Mouse (Mus musculus): ENCODE data around the gene Polr2i. TPM values are rescaled to one million over a fixed set of nuclear protein-coding genes. Genes with fewer than 3 reads are reported as not detected.
"Not testable (repeated sequence)": the region's sequence is repeated elsewhere in the genome, so short reads cannot be mapped to it uniquely, and the experiment has no call there.

Gene Polr2i
- polyA plus RNA-seq, 1 experiment: 174 TPM

- Histone ChIP-seq H3K36me3 (ENCODE audit: control insufficient read depth, insufficient read depth) (no peaks in the 10 kb centered on the region), H3K4me2 (ENCODE audit: low read depth) (no peak overlapping the region), H3ac (ENCODE audit: control insufficient read depth, insufficient read length) (no peak overlapping the region), H3K79me2 (ENCODE audit: control insufficient read depth, insufficient read depth) (no peaks in the 10 kb centered on the region), H3K4me3 (no peak overlapping the region), H3K27me3 (ENCODE audit: control insufficient read depth, insufficient read depth, insufficient read length) (no peaks in the 10 kb centered on the region)
- TF ChIP-seq SRF (IDR thresholded peaks at IDR 0.05; ENCODE audit: control insufficient read depth, insufficient read length, low read depth) (no peak), POLR2AphosphoS2 (IDR thresholded peaks at IDR 0.05; ENCODE audit: insufficient read length, low read depth) (no peak), E2F4 (IDR thresholded peaks at IDR 0.05; ENCODE audit: insufficient read depth) (no peak), MYOG (IDR thresholded peaks at IDR 0.05; ENCODE audit: control insufficient read depth in 1 of 3, insufficient read depth in 1 of 3, insufficient read length in 2 of 3, low read depth in 2 of 3) (no peak), MYOD1 (IDR thresholded peaks at IDR 0.05; ENCODE audit: control insufficient read depth in 1 of 3, insufficient read length in 2 of 3, low read depth in 2 of 3) (no peak), TCF3 (IDR thresholded peaks at IDR 0.05; ENCODE audit: insufficient read length, low read depth) (no peak), USF1 (IDR thresholded peaks at IDR 0.05; ENCODE audit: low read depth) (no peak), REST (IDR thresholded peaks at IDR 0.05; ENCODE audit: insufficient read depth, insufficient read length) (no peak), POLR2A (IDR thresholded peaks at IDR 0.05; ENCODE audit: insufficient read length, low read depth) (no peak), CEBPB (IDR thresholded peaks at IDR 0.05; ENCODE audit: insufficient read depth, poor library complexity, severe bottlenecking) (no peak), MAX (IDR thresholded peaks at IDR 0.05; ENCODE audit: low read depth) (no peak), TCF12 (IDR thresholded peaks at IDR 0.05; ENCODE audit: insufficient read depth, poor library complexity, severe bottlenecking) (no peak)
These were observed 28.7 kb upstream of the Polr2i start for GRCm38 (mm10) chr7:30202895-30203690.

- H3K36me3 ChIP-seq (ENCODE audit: control insufficient read depth, insufficient read depth): no peaks in the 10 kb centered on the region
- H3K79me2 ChIP-seq (ENCODE audit: control insufficient read depth, insufficient read depth): no peaks in the 10 kb centered on the region
- no peak overlapping the region for H3K4me3 ChIP-seq
- H3K4me2 ChIP-seq (ENCODE audit: low read depth): no peak overlapping the region
- no peak overlapping the region for H3ac ChIP-seq (ENCODE audit: control insufficient read depth, insufficient read length)
- no peaks in the 10 kb centered on the region for H3K27me3 ChIP-seq (ENCODE audit: control insufficient read depth, insufficient read depth, insufficient read length)
- no peak for TF ChIP-seq SRF (IDR thresholded peaks at IDR 0.05; ENCODE audit: control insufficient read depth, insufficient read length, low read depth)
- TF ChIP-seq MYOD1 (IDR thresholded peaks at IDR 0.05; ENCODE audit: control insufficient read depth in 1 of 3, insufficient read length in 2 of 3, low read depth in 2 of 3): no peak
- TF ChIP-seq TCF12 (IDR thresholded peaks at IDR 0.05; ENCODE audit: insufficient read depth, poor library complexity, severe bottlenecking): no peak
- TF ChIP-seq MAX (IDR thresholded peaks at IDR 0.05; ENCODE audit: low read depth): no peak
- no peak for TF ChIP-seq CEBPB (IDR thresholded peaks at IDR 0.05; ENCODE audit: insufficient read depth, poor library complexity, severe bottlenecking)
- no peak for TF ChIP-seq REST (IDR thresholded peaks at IDR 0.05; ENCODE audit: insufficient read depth, insufficient read length)
- no peak for TF ChIP-seq E2F4 (IDR thresholded peaks at IDR 0.05; ENCODE audit: insufficient read depth)
- no peak for TF ChIP-seq TCF3 (IDR thresholded peaks at IDR 0.05; ENCODE audit: insufficient read length, low read depth)
- no peak for TF ChIP-seq POLR2A (IDR thresholded peaks at IDR 0.05; ENCODE audit: insufficient read length, low read depth)
- TF ChIP-seq USF1 (IDR thresholded peaks at IDR 0.05; ENCODE audit: low read depth): no peak
These were observed 27.4 kb upstream of the Polr2i start for GRCm38 (mm10) chr7:30204380-30204779.

GRCm38 (mm10) chr7:30205383-30205782 lies 26.4 kb upstream of the Polr2i start:
- Histone ChIP-seq H3K27me3 (ENCODE audit: control insufficient read depth, insufficient read depth, insufficient read length) (no peaks in the 10 kb centered on the region), H3K4me2 (ENCODE audit: low read depth) (no peak overlapping the region), H3K36me3 (ENCODE audit: control insufficient read depth, insufficient read depth) (no peaks in the 10 kb centered on the region), H3K4me3 (no peak overlapping the region), H3ac (ENCODE audit: control insufficient read depth, insufficient read length) (no peak overlapping the region), H3K79me2 (ENCODE audit: control insufficient read depth, insufficient read depth) (no peaks in the 10 kb centered on the region)
- no peak for TF ChIP-seq TCF12 (IDR thresholded peaks at IDR 0.05; ENCODE audit: insufficient read depth, poor library complexity, severe bottlenecking)
- no peak for TF ChIP-seq SRF (IDR thresholded peaks at IDR 0.05; ENCODE audit: control insufficient read depth, insufficient read length, low read depth)
- TF ChIP-seq MYOG (IDR thresholded peaks at IDR 0.05; ENCODE audit: control insufficient read depth in 1 of 3, insufficient read depth in 1 of 3, insufficient read length in 2 of 3, low read depth in 2 of 3): no peak
- TF ChIP-seq MAX (IDR thresholded peaks at IDR 0.05; ENCODE audit: low read depth): no peak
- TF ChIP-seq MYOD1 (IDR thresholded peaks at IDR 0.05; ENCODE audit: control insufficient read depth in 1 of 3, insufficient read length in 2 of 3, low read depth in 2 of 3): no peak
- no peak for TF ChIP-seq CEBPB (IDR thresholded peaks at IDR 0.05; ENCODE audit: insufficient read depth, poor library complexity, severe bottlenecking)
- TF ChIP-seq E2F4 (IDR thresholded peaks at IDR 0.05; ENCODE audit: insufficient read depth): no peak
- no peak for TF ChIP-seq USF1 (IDR thresholded peaks at IDR 0.05; ENCODE audit: low read depth)
- no peak for TF ChIP-seq TCF3 (IDR thresholded peaks at IDR 0.05; ENCODE audit: insufficient read length, low read depth)
- TF ChIP-seq POLR2A (IDR thresholded peaks at IDR 0.05; ENCODE audit: insufficient read length, low read depth): no peak
- TF ChIP-seq POLR2AphosphoS2 (IDR thresholded peaks at IDR 0.05; ENCODE audit: insufficient read length, low read depth): no peak
- no peak for TF ChIP-seq REST (IDR thresholded peaks at IDR 0.05; ENCODE audit: insufficient read depth, insufficient read length)

DNA sequence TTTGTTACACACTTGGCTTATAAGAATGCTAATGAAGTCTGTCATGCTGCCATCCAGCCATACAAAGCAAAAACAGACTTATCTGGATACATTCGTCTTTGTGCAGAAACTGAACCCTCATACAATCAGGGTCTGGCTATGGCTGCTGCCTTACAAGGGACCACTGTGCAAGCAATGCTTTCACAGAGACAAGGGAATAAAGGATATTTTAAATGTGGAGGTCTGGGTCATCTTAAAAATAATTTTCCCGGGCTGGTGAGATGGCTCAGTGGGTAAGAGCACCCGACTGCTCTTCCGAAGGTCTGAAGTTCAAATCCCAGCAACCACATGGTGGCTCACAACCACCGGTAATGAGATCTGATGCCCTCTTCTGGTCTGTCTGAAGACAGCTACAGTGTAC lies 25.4 kb upstream of the Polr2i start:
- not testable (repeated sequence) for H3K27me3 ChIP-seq (ENCODE audit: control insufficient read depth, insufficient read depth, insufficient read length); H3K4me3 ChIP-seq; H3K4me2 ChIP-seq (ENCODE audit: low read depth); H3K36me3 ChIP-seq (ENCODE audit: control insufficient read depth, insufficient read depth); H3ac ChIP-seq (ENCODE audit: control insufficient read depth, insufficient read length); H3K79me2 ChIP-seq (ENCODE audit: control insufficient read depth, insufficient read depth)

DNA sequence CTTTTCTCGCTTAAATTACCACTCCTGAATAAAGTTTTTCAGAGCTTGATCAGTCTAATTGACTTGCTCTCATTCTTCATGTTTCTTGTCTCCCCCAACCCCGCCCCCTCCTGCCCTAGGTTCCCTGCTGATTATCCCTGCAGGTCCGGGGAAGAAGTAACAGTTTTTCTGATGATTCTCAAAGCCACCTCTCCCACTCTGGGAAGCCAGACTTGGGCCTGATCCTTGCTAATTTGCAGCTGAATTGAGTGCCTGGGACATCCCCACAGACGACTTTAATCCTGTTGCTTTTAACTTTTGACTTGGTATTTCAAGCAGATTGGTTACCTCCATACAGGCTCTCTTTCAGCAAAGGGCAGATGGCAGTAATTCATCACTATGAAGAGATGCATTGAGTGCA lies 20.7 kb upstream of the Polr2i start:
- Histone ChIP-seq H3K4me2 (ENCODE audit: low read depth) (no peak overlapping the region), H3K4me3 (no peak overlapping the region), H3K36me3 (ENCODE audit: control insufficient read depth, insufficient read depth) (no peaks in the 10 kb centered on the region), H3ac (ENCODE audit: control insufficient read depth, insufficient read length) (no peak overlapping the region), H3K27me3 (ENCODE audit: control insufficient read depth, insufficient read depth, insufficient read length) (no peaks in the 10 kb centered on the region), H3K79me2 (ENCODE audit: control insufficient read depth, insufficient read depth) (no peaks in the 10 kb centered on the region)
- TF ChIP-seq MAX (IDR thresholded peaks at IDR 0.05; ENCODE audit: low read depth) (no peak), POLR2A (IDR thresholded peaks at IDR 0.05; ENCODE audit: insufficient read length, low read depth) (no peak), TCF12 (IDR thresholded peaks at IDR 0.05; ENCODE audit: insufficient read depth, poor library complexity, severe bottlenecking) (no peak), CEBPB (IDR thresholded peaks at IDR 0.05; ENCODE audit: insufficient read depth, poor library complexity, severe bottlenecking) (no peak), MYOD1 (IDR thresholded peaks at IDR 0.05; ENCODE audit: control insufficient read depth in 1 of 3, insufficient read length in 2 of 3, low read depth in 2 of 3) (no peak), POLR2AphosphoS2 (IDR thresholded peaks at IDR 0.05; ENCODE audit: insufficient read length, low read depth) (no peak), TCF3 (IDR thresholded peaks at IDR 0.05; ENCODE audit: insufficient read length, low read depth) (no peak), USF1 (IDR thresholded peaks at IDR 0.05; ENCODE audit: low read depth) (no peak), E2F4 (IDR thresholded peaks at IDR 0.05; ENCODE audit: insufficient read depth) (no peak), MYOG (IDR thresholded peaks at IDR 0.05; ENCODE audit: control insufficient read depth in 1 of 3, insufficient read depth in 1 of 3, insufficient read length in 2 of 3, low read depth in 2 of 3) (no peak), REST (IDR thresholded peaks at IDR 0.05; ENCODE audit: insufficient read depth, insufficient read length) (no peak), SRF (IDR thresholded peaks at IDR 0.05; ENCODE audit: control insufficient read depth, insufficient read length, low read depth) (no peak)

Data from myocyte (in vitro differentiated cells).